Mouse (Mus musculus) lung, adult 2 months (tissue): ENCODE data around the gene Ptgs1. TPM values are rescaled to one million over a fixed set of nuclear protein-coding genes. Genes with fewer than 3 reads are reported as not detected.

Experiments used
- DNase-seq: peaks from one replicate; pipeline ENCODE4 v3.0.0; 2022
- H3K4me1 ChIP-seq: fragments of 200-500 bp; 2 replicates; pipeline ENCODE4 v1.6.1; 2011; ENCODE audit warnings: low read length; ENCODE audit not compliant: control insufficient read depth, insufficient read depth
- H3K4me3 ChIP-seq: fragments of 200-500 bp; replicated peaks from 2 replicates; pipeline ENCODE3; 2011; ENCODE audit warnings: low read depth, mild to moderate bottlenecking, control low read depth, low read length; ENCODE audit errors: extremely low read depth
- CTCF ChIP-seq: fragments of 200-500 bp; IDR thresholded peaks from 2 replicates; pipeline ENCODE4 v1.5.1; 2011; ENCODE audit warnings: mild to moderate bottlenecking, low read length, control low read depth; ENCODE audit not compliant: insufficient read depth
- POLR2A ChIP-seq: fragments of 200-500 bp; IDR thresholded peaks from 2 replicates; pipeline ENCODE4 v1.6.1; 2011; ENCODE audit warnings: low read depth, mild to moderate bottlenecking, control low read depth, low read length, borderline replicate concordance; ENCODE audit errors: extremely low read depth
- WGBS: fragments of 180-500 bp; shearing (Covaris S2); methylation state at CpG from one replicate; pipeline ENCODE4 v1.1.7; 2018; 5-methylcytosine and 5-hydroxymethylcytosine counted together
- polyA plus RNA-seq: library from polyadenylated mRNA; depleted of rRNA; stranded (reverse); fragments of >200 nt; gene quantifications from 2 replicates; pipeline ENCODE4 v1.2.3, GENCODE M21; 2012; rRNA removed

The Ptgs1 gene
- polyA plus RNA-seq, 1 experiment: 58.4 TPM

- H3K4me3 ChIP-seq: no peak overlapping the region
- H3K4me1 ChIP-seq: peaks cover 6% of the 10 kb centered on the region
- 68% methylated on average over 3 of the region's 3 CpGs for WGBS
- no peak for TF ChIP-seq CTCF
- no peak for TF ChIP-seq POLR2A
- DNase-seq: no peak
These were observed 39.2 kb downstream of the Ptgs1 start for GRCm38 (mm10) chr2:36269458-36269857.

- TF ChIP-seq CTCF: no peak
- no peak for TF ChIP-seq POLR2A
- DNase-seq: no peak
- peaks cover 6% of the 10 kb centered on the region for H3K4me1 ChIP-seq
- H3K4me3 ChIP-seq: no peak overlapping the region
- 58% methylated on average over 2 of the region's 2 CpGs for WGBS
These were observed 40.0 kb downstream of the Ptgs1 start for GRCm38 (mm10) chr2:36270186-36270585.

GRCm38 (mm10) chr2:36271085-36271484, 40.9 kb downstream of the Ptgs1 start:
- no peak for DNase-seq
- 59% methylated on average over 4 of the region's 4 CpGs for WGBS
- TF ChIP-seq CTCF: no peak
- TF ChIP-seq POLR2A: no peak
- no peak overlapping the region for H3K4me3 ChIP-seq
- H3K4me1 ChIP-seq: peaks cover 6% of the 10 kb centered on the region

GRCm38 (mm10) chr2:36272288-36272950, 42.2 kb downstream of the Ptgs1 start:
- WGBS: 78% methylated on average over 6 of the region's 6 CpGs
- TF ChIP-seq POLR2A (no peak), CTCF (no peak)

GRCm38 (mm10) chr2:36276454-36276853, 46.2 kb downstream of the Ptgs1 start:
- Histone ChIP-seq H3K4me3 (no peak overlapping the region), H3K4me1 (peaks cover 9% of the 10 kb centered on the region)
- DNase-seq: peak; percentile 57
- TF ChIP-seq CTCF: peak; percentile 41
- no peak for TF ChIP-seq POLR2A
- 19% methylated on average over 4 of the region's 4 CpGs for WGBS

More at GRCm38 (mm10) chr2:36272288-36272950, 42.2 kb downstream of the Ptgs1 start:
- no peak overlapping the region for H3K4me3 ChIP-seq
- DNase-seq: no peak
- peaks cover 9% of the 10 kb centered on the region for H3K4me1 ChIP-seq

GRCm38 (mm10) chr2:36278760-36279159, 48.5 kb downstream of the Ptgs1 start:
- TF ChIP-seq CTCF (no peak), POLR2A (no peak)
- DNase-seq: no peak
- WGBS: 12% methylated on average over 3 of the region's 3 CpGs

GRCm38 (mm10) chr2:36281138-36281537, 50.9 kb downstream of the Ptgs1 start:
- no peak for DNase-seq

More at GRCm38 (mm10) chr2:36278760-36279159, 48.5 kb downstream of the Ptgs1 start:
- Histone ChIP-seq H3K4me1 (peaks cover 5% of the 10 kb centered on the region), H3K4me3 (no peak overlapping the region)

GRCm38 (mm10) chr2:36282301-36282700, 52.1 kb downstream of the Ptgs1 start:
- TF ChIP-seq CTCF (no peak), POLR2A (no peak)
- peaks cover 2% of the 10 kb centered on the region; the same call in 1 of the 2 replicates for H3K4me1 ChIP-seq
- DNase-seq: no peak
- WGBS: 73% methylated on average over 1 of the region's 1 CpGs
- H3K4me3 ChIP-seq: no peak overlapping the region

More at GRCm38 (mm10) chr2:36281138-36281537, 50.9 kb downstream of the Ptgs1 start:
- WGBS: 67% methylated on average over 1 of the region's 1 CpGs
- TF ChIP-seq POLR2A (no peak), CTCF (no peak)
- H3K4me3 ChIP-seq: no peak overlapping the region
- H3K4me1 ChIP-seq: peaks cover 5% of the 10 kb centered on the region

Other genes starting within 250 kb of the Ptgs1 start
- gene Ndufa8, start 181.0 kb upstream of the Ptgs1 start, polyA plus RNA-seq: 52.3 and 56.0 TPM in 2 replicates
- gene Morn5, start 181.0 kb upstream of the Ptgs1 start, polyA plus RNA-seq: 3.0 and 4.4 TPM in 2 replicates
- gene Lhx6, start 125.0 kb upstream of the Ptgs1 start, polyA plus RNA-seq: 1.8 and 3.6 TPM in 2 replicates
- gene Mrrf, start 94.0 kb upstream of the Ptgs1 start, polyA plus RNA-seq: 18.2 and 24.5 TPM in 2 replicates
- 10.6 and 14.5 TPM in 2 replicates for gene Rbm18, start 93.7 kb upstream of the Ptgs1 start, polyA plus RNA-seq
- gene Olfr338, start 143.1 kb downstream of the Ptgs1 start, polyA plus RNA-seq: not detected in 2 replicates
- gene Olfr339, start 188.5 kb downstream of the Ptgs1 start, polyA plus RNA-seq: not detected in 2 replicates
- gene Olfr340, start 222.2 kb downstream of the Ptgs1 start, polyA plus RNA-seq: not detected in 2 replicates